Mouse (Mus musculus): ENCODE data around the gene Ercc5. TPM values are rescaled to one million over a fixed set of nuclear protein-coding genes. Genes with fewer than 3 reads are reported as not detected.
A peak's percentile ranks its signal among the peaks of the same experiment; 100 is the strongest.

The Ercc5 gene
- polyA plus RNA-seq, 2 experiments: 4.7 to 5.4 TPM

DNA sequence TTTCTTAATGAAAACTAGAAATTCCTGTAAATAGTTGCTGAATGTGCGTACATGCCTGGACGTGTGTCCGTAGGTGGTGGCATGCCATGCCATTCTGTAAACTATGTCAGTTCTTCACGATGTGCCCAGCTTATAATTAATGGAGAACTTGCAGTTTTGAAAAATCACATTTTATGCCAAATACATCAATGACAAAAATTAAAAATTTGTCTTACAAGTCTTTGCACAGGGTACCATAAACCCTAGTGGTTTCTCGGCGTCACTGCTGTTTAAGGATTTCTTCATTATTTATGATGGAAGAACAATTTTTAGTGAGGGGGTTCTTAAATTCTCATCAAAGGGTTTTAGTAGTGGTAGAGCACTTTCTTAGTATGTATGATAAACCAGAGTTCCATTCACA is 1.2 kb downstream of the Ercc5 start:
- peak; percentile 26; the same call in 1 of the 2 replicates for TF ChIP-seq CTCF (IDR thresholded peaks at IDR 0.05; ENCODE audit: low read depth)
- TF ChIP-seq EP300 (IDR thresholded peaks at IDR 0.05; ENCODE audit: low read depth): no peak
- peak overlapping the region; percentile 79 to 91 for H3K4me3 ChIP-seq (ENCODE audit: insufficient read depth in 1 of 2, low read depth in 2 of 2, low read length in 2 of 2)
- peaks cover 5% of the 10 kb centered on the region in 2 experiments; a peak in 3 of 4 replicates for H3K4me1 ChIP-seq (replicated peaks; ENCODE audit: control insufficient read depth in 2 of 2, insufficient read depth in 2 of 2, low read length in 1 of 2)
- H3K36me3 ChIP-seq (replicated peaks; ENCODE audit: control insufficient read depth, insufficient read depth, low read depth): no peaks in the 10 kb centered on the region
- peak overlapping the region; percentile 91 for H3K9ac ChIP-seq (replicated peaks)
- no peak overlapping the region for H3K27ac ChIP-seq
- H3K4me2 ChIP-seq (ENCODE audit: low read depth): peak overlapping the region; percentile 89
- DNase-seq (ENCODE audit: low read depth in 3 of 3, low spot score in 3 of 3) (peak in 1 of 3 experiments; percentile 10), ATAC-seq (ENCODE audit: insufficient read depth) (no peak)
- no peaks in the 10 kb centered on the region for H3K27me3 ChIP-seq (ENCODE audit: control insufficient read depth, insufficient read depth, low read length)
- H3K9me3 ChIP-seq (ENCODE audit: control insufficient read depth, low read length): no peaks in the 10 kb centered on the region
- 42% methylated on average over 6 of the region's 6 CpGs for WGBS (ENCODE audit: insufficient replicate concordance)

GRCm38 (mm10) chr1:44155287-44155686 is 7.7 kb downstream of the Ercc5 start:
- H3K4me1 ChIP-seq (replicated peaks; ENCODE audit: control insufficient read depth in 2 of 2, insufficient read depth in 2 of 2, low read length in 1 of 2): no peaks in the 10 kb centered on the region
- H3K27ac ChIP-seq: no peak overlapping the region
- H3K4me2 ChIP-seq (ENCODE audit: low read depth): no peak overlapping the region
- H3K9me3 ChIP-seq (ENCODE audit: control insufficient read depth, low read length): no peaks in the 10 kb centered on the region
- no peaks in the 10 kb centered on the region for H3K36me3 ChIP-seq (replicated peaks; ENCODE audit: control insufficient read depth, insufficient read depth, low read depth)
- H3K27me3 ChIP-seq (ENCODE audit: control insufficient read depth, insufficient read depth, low read length): no peaks in the 10 kb centered on the region
- no peak overlapping the region for H3K4me3 ChIP-seq (ENCODE audit: insufficient read depth in 1 of 2, low read depth in 2 of 2, low read length in 2 of 2)
- TF ChIP-seq CTCF (IDR thresholded peaks at IDR 0.05; ENCODE audit: low read depth) (peak; percentile 47; the same call in 1 of the 2 replicates), EP300 (IDR thresholded peaks at IDR 0.05; ENCODE audit: low read depth) (no peak)
- WGBS (ENCODE audit: insufficient replicate concordance): 78% methylated on average over 4 of the region's 4 CpGs
- DNase-seq (ENCODE audit: low read depth in 3 of 3, low spot score in 3 of 3) (peak in 1 of 3 experiments; percentile 7), ATAC-seq (ENCODE audit: insufficient read depth) (no peak)
- H3K9ac ChIP-seq (replicated peaks): no peak overlapping the region

GRCm38 (mm10) chr1:44158317-44158716 is 10.8 kb downstream of the Ercc5 start:
- no peak overlapping the region for H3K27ac ChIP-seq
- H3K9me3 ChIP-seq (ENCODE audit: control insufficient read depth, low read length): no peaks in the 10 kb centered on the region
- no peak for DNase-seq (ENCODE audit: low read depth in 3 of 3, low spot score in 3 of 3)
- no peak for ATAC-seq (ENCODE audit: insufficient read depth)
- peaks cover 3% of the 10 kb centered on the region for H3K36me3 ChIP-seq (replicated peaks; ENCODE audit: control insufficient read depth, insufficient read depth, low read depth)
- no peaks in the 10 kb centered on the region for H3K4me1 ChIP-seq (replicated peaks; ENCODE audit: control insufficient read depth in 2 of 2, insufficient read depth in 2 of 2, low read length in 1 of 2)
- TF ChIP-seq EP300 (IDR thresholded peaks at IDR 0.05; ENCODE audit: low read depth): no peak
- TF ChIP-seq CTCF (IDR thresholded peaks at IDR 0.05; ENCODE audit: low read depth): no peak
- no peaks in the 10 kb centered on the region for H3K27me3 ChIP-seq (ENCODE audit: control insufficient read depth, insufficient read depth, low read length)
- no peak overlapping the region for H3K4me2 ChIP-seq (ENCODE audit: low read depth)
- H3K4me3 ChIP-seq (ENCODE audit: insufficient read depth in 1 of 2, low read depth in 2 of 2, low read length in 2 of 2): no peak overlapping the region
- H3K9ac ChIP-seq (replicated peaks): no peak overlapping the region
- WGBS (ENCODE audit: insufficient replicate concordance): 58% methylated on average over 6 of the region's 6 CpGs

DNA sequence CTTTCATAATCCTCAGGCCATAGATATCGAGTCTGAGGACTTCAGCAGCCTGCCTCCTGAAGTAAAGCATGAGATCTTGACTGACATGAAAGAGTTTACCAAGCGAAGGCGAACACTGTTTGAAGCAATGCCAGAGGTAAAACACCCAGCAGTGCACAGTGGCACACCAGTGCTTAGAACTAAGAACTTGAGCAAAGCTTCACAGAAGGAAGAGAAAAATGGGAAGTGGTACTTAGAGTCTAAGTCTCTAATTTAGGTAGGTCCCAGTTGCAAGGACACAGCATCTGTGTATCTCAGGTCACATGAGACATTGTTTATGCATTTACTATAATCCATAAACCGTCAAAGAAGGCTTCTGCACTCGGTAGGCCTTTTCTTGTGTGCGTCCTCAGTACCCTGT is 14.3 kb downstream of the Ercc5 start:
- H3K9me3 ChIP-seq (ENCODE audit: control insufficient read depth, low read length): no peaks in the 10 kb centered on the region
- no peak for DNase-seq (ENCODE audit: low read depth in 3 of 3, low spot score in 3 of 3)
- H3K9ac ChIP-seq (replicated peaks): no peak overlapping the region
- 78% methylated on average over 6 of the region's 6 CpGs for WGBS (ENCODE audit: insufficient replicate concordance)
- H3K27ac ChIP-seq: no peak overlapping the region
- no peaks in the 10 kb centered on the region for H3K27me3 ChIP-seq (ENCODE audit: control insufficient read depth, insufficient read depth, low read length)
- peaks cover 9% of the 10 kb centered on the region for H3K36me3 ChIP-seq (replicated peaks; ENCODE audit: control insufficient read depth, insufficient read depth, low read depth)
- no peak for ATAC-seq (ENCODE audit: insufficient read depth)
- no peak overlapping the region for H3K4me2 ChIP-seq (ENCODE audit: low read depth)
- no peaks in the 10 kb centered on the region for H3K4me1 ChIP-seq (replicated peaks; ENCODE audit: control insufficient read depth in 2 of 2, insufficient read depth in 2 of 2, low read length in 1 of 2)
- TF ChIP-seq EP300 (IDR thresholded peaks at IDR 0.05; ENCODE audit: low read depth): no peak
- no peak for TF ChIP-seq CTCF (IDR thresholded peaks at IDR 0.05; ENCODE audit: low read depth)
- no peak overlapping the region for H3K4me3 ChIP-seq (ENCODE audit: insufficient read depth in 1 of 2, low read depth in 2 of 2, low read length in 2 of 2)

DNA sequence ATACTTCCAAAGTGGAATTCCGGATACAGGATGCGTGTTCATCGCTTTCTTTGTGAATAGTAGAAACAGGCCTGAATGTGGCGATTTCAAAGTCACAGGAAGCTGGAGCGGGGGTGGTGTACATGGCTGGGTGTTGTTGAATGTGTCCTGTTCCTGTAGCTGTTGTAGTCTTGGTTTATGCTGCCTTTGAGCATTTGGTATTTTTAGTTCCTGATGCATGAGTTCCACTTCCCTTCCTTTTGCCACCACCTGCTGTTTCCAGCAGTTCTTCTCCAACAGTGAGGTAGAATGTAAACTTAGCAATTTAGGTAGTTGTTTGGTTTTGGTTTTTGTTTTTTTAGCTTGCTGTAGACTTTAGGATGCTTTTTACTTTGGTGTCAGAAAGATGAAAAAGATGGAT is 14.8 kb downstream of the Ercc5 start:
- peaks cover 14% of the 10 kb centered on the region for H3K36me3 ChIP-seq (replicated peaks; ENCODE audit: control insufficient read depth, insufficient read depth, low read depth)
- no peak for TF ChIP-seq EP300 (IDR thresholded peaks at IDR 0.05; ENCODE audit: low read depth)
- no peak for TF ChIP-seq CTCF (IDR thresholded peaks at IDR 0.05; ENCODE audit: low read depth)

More for the DNA sequence above, 14.8 kb downstream of the Ercc5 start:
- 78% methylated on average over 5 of the region's 5 CpGs for WGBS (ENCODE audit: insufficient replicate concordance)
- no peaks in the 10 kb centered on the region for H3K27me3 ChIP-seq (ENCODE audit: control insufficient read depth, insufficient read depth, low read length)
- no peak overlapping the region for H3K4me3 ChIP-seq (ENCODE audit: insufficient read depth in 1 of 2, low read depth in 2 of 2, low read length in 2 of 2)
- H3K9ac ChIP-seq (replicated peaks): no peak overlapping the region
- no peak overlapping the region for H3K27ac ChIP-seq
- H3K4me2 ChIP-seq (ENCODE audit: low read depth): no peak overlapping the region
- ATAC-seq (ENCODE audit: insufficient read depth) (no peak), DNase-seq (ENCODE audit: low read depth in 3 of 3, low spot score in 3 of 3) (no peak)
- no peaks in the 10 kb centered on the region for H3K9me3 ChIP-seq (ENCODE audit: control insufficient read depth, low read length)
- no peaks in the 10 kb centered on the region for H3K4me1 ChIP-seq (replicated peaks; ENCODE audit: control insufficient read depth in 2 of 2, insufficient read depth in 2 of 2, low read length in 1 of 2)

All from liver, embryonic 14.5 days (tissue).